Mouse (Mus musculus) CD8-positive naive resting alpha-beta T cell, adult 57 days (primary cell): ENCODE results near the gene Olfr322. TPM values are rescaled to one million over a fixed set of nuclear protein-coding genes. Genes with fewer than 3 reads are reported as not detected.

Experiments
- total RNA-seq: library from RNA; stranded (reverse); gene quantifications from one replicate; pipeline ENCODE4 v1.2.4, GENCODE M21; 2023

Olfr322 gene
- total RNA-seq: not detected

GRCm38 (mm10) chr11:58658596-58658995 is at the start of gene Olfr322:
TSS of gene Olfr322 (plus strand) at chr11:58658782.

GRCm38 (mm10) chr11:58615975-58616374 is 42.6 kb upstream of the Olfr322 start, which contains the start of gene 2210407C18Rik:
TSS of gene 2210407C18Rik (minus strand) at chr11:58616075.

GRCm38 (mm10) chr11:58630401-58630800 is 28.2 kb upstream of the Olfr322 start, which contains the start of gene Olfr323:
TSS of gene Olfr323 (minus strand) at chr11:58630501.

GRCm38 (mm10) chr11:58640272-58640867 is 18.2 kb upstream of the Olfr322 start, which contains the start of gene Trim58:
TSS of gene Trim58 (plus strand) at chr11:58640465.

GRCm38 (mm10) chr11:58680799-58681198 is 22.2 kb downstream of the Olfr322 start, which contains the start of gene Olfr320:
TSS of gene Olfr320 (plus strand) at chr11:58681099.

GRCm38 (mm10) chr11:58698862-58699261 is 40.3 kb downstream of the Olfr322 start, which contains the start of gene Olfr319:
TSS of gene Olfr319 (plus strand) at chr11:58699162.

Other genes with a start within 250 kb of the Olfr322 start
- not detected for gene 1810065E05Rik, start 237.7 kb upstream of the Olfr322 start, total RNA-seq
- not detected for gene Gm12253, start 226.2 kb upstream of the Olfr322 start, total RNA-seq
- not detected for gene Lypd9, start 205.9 kb upstream of the Olfr322 start, total RNA-seq
- gene Olfr30, start 196.5 kb upstream of the Olfr322 start, total RNA-seq: not detected
- not detected for gene Olfr332, start 166.2 kb upstream of the Olfr322 start, total RNA-seq
- gene Olfr331, start 156.2 kb upstream of the Olfr322 start, total RNA-seq: not detected
- not detected for gene Olfr330, start 123.9 kb upstream of the Olfr322 start, total RNA-seq
- not detected for gene Olfr329-ps, start 112.4 kb upstream of the Olfr322 start, total RNA-seq
- 0.34 TPM for gene Olfr328, start 103.1 kb upstream of the Olfr322 start, total RNA-seq
- not detected for gene Olfr224, start 88.2 kb upstream of the Olfr322 start, total RNA-seq
- gene Olfr325, start 81.1 kb upstream of the Olfr322 start, total RNA-seq: not detected
- not detected for gene Olfr324, start 63.7 kb upstream of the Olfr322 start, total RNA-seq
- not detected for gene 2210407C18Rik, start 42.7 kb upstream of the Olfr322 start, total RNA-seq
- gene Olfr323, start 28.3 kb upstream of the Olfr322 start, total RNA-seq: not detected
- gene Trim58, start 18.3 kb upstream of the Olfr322 start, total RNA-seq: not detected
- not detected for gene Olfr320, start 22.3 kb downstream of the Olfr322 start, total RNA-seq
- gene Olfr319, start 40.4 kb downstream of the Olfr322 start, total RNA-seq: not detected
- gene Olfr318, start 65.2 kb downstream of the Olfr322 start, total RNA-seq: 0.43 TPM
- not detected for gene Olfr317, start 80.4 kb downstream of the Olfr322 start, total RNA-seq
- gene Olfr316, start 94.0 kb downstream of the Olfr322 start, total RNA-seq: not detected
- gene Olfr315, start 114.4 kb downstream of the Olfr322 start, total RNA-seq: not detected
- not detected for gene Olfr314, start 124.2 kb downstream of the Olfr322 start, total RNA-seq
- gene Fam183b, start 143.2 kb downstream of the Olfr322 start, total RNA-seq: not detected
- gene Olfr313, start 156.2 kb downstream of the Olfr322 start, total RNA-seq: not detected
- not detected for gene Olfr312, start 170.5 kb downstream of the Olfr322 start, total RNA-seq
- not detected for gene Olfr311, start 180.5 kb downstream of the Olfr322 start, total RNA-seq
- 8.2 TPM for gene Gm12258, start 188.4 kb downstream of the Olfr322 start, total RNA-seq
- gene 2810021J22Rik, start 208.4 kb downstream of the Olfr322 start, total RNA-seq: 12.2 TPM
- 11.7 TPM for gene Zfp39, start 245.4 kb downstream of the Olfr322 start, total RNA-seq